Mouse (Mus musculus) G1E (cell line): ENCODE measurements at regions not wholly inside any gene's neighbourhood (a gene's known extent, or its start where the extent isn't known, plus 50 kb on each side); places are given as distances from the start of the nearest gene placed in this dataset.

ENCODE experiments used
- CTCF ChIP-seq: IDR thresholded peaks from 2 replicates; pipeline ENCODE4 v1.5.1; 2012; ENCODE audit warnings: low read depth, low read length, inconsistent platforms, mixed read lengths
- GATA1 ChIP-seq: IDR thresholded peaks from 2 replicates; pipeline ENCODE4 v1.6.1; 2012; ENCODE audit warnings: borderline replicate concordance, low read length, inconsistent platforms, mixed read lengths

DNA sequence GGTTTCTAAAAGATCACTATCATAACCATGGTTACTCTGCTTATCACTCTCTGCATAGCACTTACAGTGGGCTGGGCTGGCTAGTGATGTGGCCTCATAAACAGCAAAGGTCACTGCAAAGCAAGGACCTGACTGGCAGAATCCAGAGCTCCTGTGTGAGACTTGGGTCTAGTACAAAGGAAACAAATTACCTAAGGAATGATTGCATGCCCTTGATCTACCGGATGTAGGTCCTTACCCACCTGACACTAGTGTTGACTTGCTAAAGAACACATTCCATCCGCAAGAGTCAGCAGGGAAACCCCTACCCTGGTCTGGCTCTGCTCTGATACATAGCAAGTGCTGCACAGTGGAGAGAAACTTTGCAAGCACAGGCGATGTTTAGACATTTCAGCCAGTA is 297.0 kb upstream of the Jag1 start:
- TF ChIP-seq CTCF (no peak), GATA1 (no peak)
